Comparison of ENCODE assay signal across 8 mouse cellular contexts in genomic region chr2:152177162-152177805, GRCm38 (mm10). TPM values are rescaled to one million over a fixed set of nuclear protein-coding genes. Genes with fewer than 3 reads are reported as not detected.
DNase-seq lines count a peak whose midpoint lies in the region; ATAC-seq and TF ChIP-seq lines count a peak whose summit lies in the region.

No protein-coding gene starts in this region.

- peak; percentile 95; the same call in 1 of the 2 replicates for TF ChIP-seq EP300 in ES-Bruce4 (IDR thresholded peaks at IDR 0.05; ENCODE audit: insufficient read depth, low read depth, low read length)

- peak overlapping the region; percentile 47 for H3K4me2 ChIP-seq in embryonic facial prominence, embryonic 13.5 days
- H3K4me2 ChIP-seq in heart, embryonic 16.5 days (ENCODE audit: low read depth, low read length), result peak overlapping the region; percentile 21; the same call in 1 of the 2 replicates
- peak overlapping the region; percentile 36 for H3K4me2 ChIP-seq in midbrain, embryonic 13.5 days (replicated peaks)

- H3K27me3 ChIP-seq in ES-Bruce4 (ENCODE audit: control insufficient read depth, insufficient read depth, low read length, poor library complexity, severe bottlenecking), result no peaks in the 10 kb centered on the region
- H3K27me3 ChIP-seq in embryonic facial prominence, embryonic 13.5 days, result peaks cover 4% of the 10 kb centered on the region; the same call in 1 of the 2 replicates
- H3K27me3 ChIP-seq in heart, embryonic 16.5 days (ENCODE audit: control insufficient read depth, insufficient read depth, low read length), result no peaks in the 10 kb centered on the region
- 0 out of 2 replicates have a peak, but pooled peaks cover 4% of the 10 kb centered on the region for H3K27me3 ChIP-seq in midbrain, embryonic 13.5 days

- H3K36me3 ChIP-seq in ES-Bruce4 (ENCODE audit: control insufficient read depth, insufficient read depth, low read length, poor library complexity, severe bottlenecking), result peaks cover 1% of the 10 kb centered on the region
- H3K36me3 ChIP-seq in embryonic facial prominence, embryonic 13.5 days, result no peaks in the 10 kb centered on the region
- no peaks in the 10 kb centered on the region for H3K36me3 ChIP-seq in heart, embryonic 16.5 days (ENCODE audit: control insufficient read depth, insufficient read depth)
- no peaks in the 10 kb centered on the region for H3K36me3 ChIP-seq in midbrain, embryonic 13.5 days

- H3K4me3 ChIP-seq in ES-Bruce4 (ENCODE audit: low read depth, low read length), result peak overlapping the region; percentile 83
- H3K4me3 ChIP-seq in embryonic facial prominence, embryonic 13.5 days, result peak overlapping the region; percentile 21
- no peak overlapping the region for H3K4me3 ChIP-seq in heart, embryonic 16.5 days (ENCODE audit: low read length)
- no peak overlapping the region for H3K4me3 ChIP-seq in midbrain, embryonic 13.5 days (replicated peaks)

- no peak for ATAC-seq in embryonic facial prominence, embryonic 13.5 days (ENCODE audit: insufficient number of reproducible peaks, insufficient read depth, low FRiP score, low TSS enrichment, low read depth)
- ATAC-seq in heart, embryonic 16.5 days (replicated peaks; ENCODE audit: extremely low read depth, insufficient read depth, low FRiP score), result peak; percentile 47
- 0 out of 2 replicates have a peak, but pooled peaks have one; percentile 17 for ATAC-seq in midbrain, embryonic 13.5 days

- no peaks in the 10 kb centered on the region for H3K4me1 ChIP-seq in ES-Bruce4 (ENCODE audit: control insufficient read depth, insufficient read depth, low read length)
- peaks cover 5% of the 10 kb centered on the region; the same call in 1 of the 2 replicates for H3K4me1 ChIP-seq in embryonic facial prominence, embryonic 13.5 days
- H3K4me1 ChIP-seq in heart, embryonic 16.5 days (ENCODE audit: control insufficient read depth, insufficient read depth, low read length), result peaks cover 3% of the 10 kb centered on the region; the same call in 1 of the 2 replicates
- peaks cover 5% of the 10 kb centered on the region; the same call in 1 of the 2 replicates for H3K4me1 ChIP-seq in midbrain, embryonic 13.5 days (replicated peaks)

- no peak for TF ChIP-seq CTCF in ES-Bruce4 (IDR thresholded peaks at IDR 0.05; ENCODE audit: low read depth, low read length)

- TF ChIP-seq POLR2A in ES-Bruce4 (IDR thresholded peaks at IDR 0.05; ENCODE audit: insufficient read depth, low read length), result no peak

- DNase-seq in kidney, postnatal 10 days, result peak; percentile 77
- DNase-seq in layer of hippocampus, adult 9-10 months (ENCODE audit: low spot score), result no peak
- DNase-seq in left cerebral cortex, postnatal 25 days (ENCODE audit: low spot score in 2 of 2), result no peak
- DNase-seq in left cerebral cortex, postnatal 14 days (ENCODE audit: low spot score in 2 of 2), result no peak

- 12% methylated on average over 24 of the region's 24 CpGs for WGBS in embryonic facial prominence, embryonic 13.5 days
- WGBS in heart, embryonic 16.5 days, result 23% methylated on average over 24 of the region's 24 CpGs
- WGBS in midbrain, embryonic 13.5 days, result 8% methylated on average over 24 of the region's 24 CpGs

- H3K27ac ChIP-seq in ES-Bruce4 (ENCODE audit: insufficient read depth, low read length), result peak overlapping the region; percentile 99
- no peak overlapping the region for H3K27ac ChIP-seq in embryonic facial prominence, embryonic 13.5 days
- peak overlapping the region; percentile 41 for H3K27ac ChIP-seq in heart, embryonic 16.5 days (ENCODE audit: low read length)
- H3K27ac ChIP-seq in midbrain, embryonic 13.5 days, result no peak overlapping the region

- intact Hi-C loops in left cerebral cortex, postnatal 25 days (cut with DNase I), result no loop called here
- intact Hi-C loops in left cerebral cortex, postnatal 14 days (cut with DNase I), result no loop called here

- H3K9ac ChIP-seq in ES-Bruce4 (ENCODE audit: low read depth, poor library complexity, severe bottlenecking), result peak overlapping the region; percentile 72
- H3K9ac ChIP-seq in embryonic facial prominence, embryonic 13.5 days, result no peak overlapping the region
- no peak overlapping the region for H3K9ac ChIP-seq in heart, embryonic 16.5 days (ENCODE audit: low read length)
- 0 out of 2 replicates have a peak overlapping the region, but pooled peaks have one; percentile 4 for H3K9ac ChIP-seq in midbrain, embryonic 13.5 days (replicated peaks)

- 0 out of 2 replicates have a peak, but pooled peaks cover 6% of the 10 kb centered on the region for H3K9me3 ChIP-seq in ES-Bruce4 (replicated peaks; ENCODE audit: control insufficient read depth, insufficient read depth, low read length, poor library complexity, severe bottlenecking)
- H3K9me3 ChIP-seq in embryonic facial prominence, embryonic 13.5 days, result no peaks in the 10 kb centered on the region
- 0 out of 2 replicates have a peak, but pooled peaks cover 3% of the 10 kb centered on the region for H3K9me3 ChIP-seq in heart, embryonic 16.5 days (replicated peaks; ENCODE audit: control insufficient read depth, low read length)
- H3K9me3 ChIP-seq in midbrain, embryonic 13.5 days, result no peaks in the 10 kb centered on the region

RNA-seq across cellular contexts. Expression of gene Tcf15, which starts 33.9 kb away (rescaled TPM):
- 8.3 and 8.5 TPM in 2 replicates for polyA plus RNA-seq in ES-Bruce4 (2011; ENCODE audit: insufficient read depth, insufficient read length, low read depth, missing spikeins)
- polyA plus RNA-seq in embryonic facial prominence, embryonic 13.5 days (2015; fragmentation: Nextera tagmentation; extraction: Ambion mirVana), result 3.7 and 4.1 TPM in 2 replicates
- polyA plus RNA-seq in heart, embryonic 16.5 days (2015; fragmentation: Nextera tagmentation; extraction: Ambion mirVana), result 13.4 and 14.0 TPM in 2 replicates
- polyA plus RNA-seq in midbrain, embryonic 13.5 days (2015; fragmentation: Nextera tagmentation; extraction: Ambion mirVana), result 1.0 and 1.8 TPM in 2 replicates
- 1 to 10 TPM in 1 of 2 experiments, under 1 TPM in 1; 0.76 to 1.1 TPM for total RNA-seq in left cerebral cortex, postnatal 25 days (2021)
- 1 to 10 TPM in 1 of 2 experiments, under 1 TPM in 1; 0.75 to 1.2 TPM for total RNA-seq in left cerebral cortex, postnatal 14 days (2021)

RNA-seq across cellular contexts. Expression of gene Csnk2a1, which starts 49.4 kb away (rescaled TPM):
- polyA plus RNA-seq in ES-Bruce4 (2011; ENCODE audit: insufficient read depth, insufficient read length, low read depth, missing spikeins), result 258 and 280 TPM in 2 replicates
- 102 and 108 TPM in 2 replicates for polyA plus RNA-seq in embryonic facial prominence, embryonic 13.5 days (2015; fragmentation: Nextera tagmentation; extraction: Ambion mirVana)
- 70.9 and 75.7 TPM in 2 replicates for polyA plus RNA-seq in heart, embryonic 16.5 days (2015; fragmentation: Nextera tagmentation; extraction: Ambion mirVana)
- 125 and 142 TPM in 2 replicates for polyA plus RNA-seq in midbrain, embryonic 13.5 days (2015; fragmentation: Nextera tagmentation; extraction: Ambion mirVana)
- 100 to 1,000 TPM; 100 to 107 TPM for total RNA-seq in left cerebral cortex, postnatal 25 days (2021)
- total RNA-seq in left cerebral cortex, postnatal 14 days (2021), result 100 to 1,000 TPM; 107 TPM

Comparison
In these comparisons a context has a peak if more than half of its experiments do, and no peak if none do; other contexts are left out.
1. H3K27ac ChIP-seq: peak in ES-Bruce4 (single experiment) and heart, embryonic 16.5 days (single experiment); none in embryonic facial prominence, embryonic 13.5 days (single experiment) and midbrain, embryonic 13.5 days (single experiment).
2. H3K4me3 ChIP-seq: peak in ES-Bruce4 (single experiment) and embryonic facial prominence, embryonic 13.5 days (single experiment); none in heart, embryonic 16.5 days (single experiment) and midbrain, embryonic 13.5 days (single experiment).
3. H3K9ac ChIP-seq: peak in ES-Bruce4 (single experiment) and midbrain, embryonic 13.5 days (single experiment); none in embryonic facial prominence, embryonic 13.5 days (single experiment) and heart, embryonic 16.5 days (single experiment).
4. Peak in every context shown above with its lines, with median percentiles within 50 percentile points of each other: H3K4me2 ChIP-seq.